Mouse (Mus musculus): ENCODE measurements around the gene Nemf. TPM values are rescaled to one million over a fixed set of nuclear protein-coding genes. Genes with fewer than 3 reads are reported as not detected.

Gene Nemf
- polyA plus RNA-seq (2014; fragmentation: Nextera tagmentation; extraction: Ambion mirVana): 79.3 and 84.8 TPM in 2 replicates

- TF ChIP-seq CTCF (IDR thresholded peaks at IDR 0.05; ENCODE audit: low read depth): no peak
- Histone ChIP-seq H3K27ac (ENCODE audit: low read depth) (peak within 1 kb of the TSS; percentile 69), H3K9me3 (ENCODE audit: low read depth, low read length) (no peaks in the 10 kb centered on the region), H3K4me3 (ENCODE audit: low read depth, low read length) (peak within 1 kb of the TSS; percentile 88), H3K4me2 (peak within 1 kb of the TSS; percentile 78), H3K4me1 (ENCODE audit: insufficient read depth) (0 out of 2 replicates have a peak, but pooled peaks cover 3% of the 10 kb centered on the region), H3K27me3 (ENCODE audit: insufficient read depth, low read length) (no peaks in the 10 kb centered on the region), H3K36me3 (ENCODE audit: insufficient read depth) (peaks cover 31% of the 10 kb centered on the region), H3K9ac (peak within 1 kb of the TSS; percentile 87)
- under 1% methylated on average over 47 of the region's 50 CpGs for WGBS
- ATAC-seq (ENCODE audit: insufficient read depth) (peak; percentile 52), DNase-seq (peak; percentile 95)
Observed at GRCm38 (mm10) chr12:69356546-69357299, at the start of gene Nemf. Gene Nemf (minus strand): TSS chr12:69357165.

- no peaks in the 10 kb centered on the region for H3K27me3 ChIP-seq (ENCODE audit: insufficient read depth, low read length)
- ATAC-seq (ENCODE audit: insufficient read depth): no peak
- no peak for TF ChIP-seq CTCF (IDR thresholded peaks at IDR 0.05; ENCODE audit: low read depth)
- H3K4me1 ChIP-seq (ENCODE audit: insufficient read depth): no peaks in the 10 kb centered on the region
- H3K27ac ChIP-seq (ENCODE audit: low read depth): no peak overlapping the region
- H3K4me3 ChIP-seq (ENCODE audit: low read depth, low read length): no peak overlapping the region
- H3K9me3 ChIP-seq (ENCODE audit: low read depth, low read length): no peaks in the 10 kb centered on the region
- 87% methylated on average over 13 of the region's 13 CpGs for WGBS
- H3K36me3 ChIP-seq (ENCODE audit: insufficient read depth): no peaks in the 10 kb centered on the region
- H3K4me2 ChIP-seq: no peak overlapping the region
- DNase-seq: no peak
- H3K9ac ChIP-seq: no peak overlapping the region
Observed at GRCm38 (mm10) chr12:69402594-69403167, 45.7 kb upstream of the Nemf start.

- H3K27ac ChIP-seq (ENCODE audit: low read depth): no peak overlapping the region
- H3K4me3 ChIP-seq (ENCODE audit: low read depth, low read length): no peak overlapping the region
- H3K27me3 ChIP-seq (ENCODE audit: insufficient read depth, low read length): no peaks in the 10 kb centered on the region
- DNase-seq (no peak), ATAC-seq (ENCODE audit: insufficient read depth) (no peak)
- H3K36me3 ChIP-seq (ENCODE audit: insufficient read depth): no peaks in the 10 kb centered on the region
- no peaks in the 10 kb centered on the region for H3K9me3 ChIP-seq (ENCODE audit: low read depth, low read length)
- no peak overlapping the region for H3K4me2 ChIP-seq
- H3K4me1 ChIP-seq (ENCODE audit: insufficient read depth): no peaks in the 10 kb centered on the region
- 40% methylated on average over 9 of the region's 9 CpGs for WGBS
- H3K9ac ChIP-seq: no peak overlapping the region
- TF ChIP-seq CTCF (IDR thresholded peaks at IDR 0.05; ENCODE audit: low read depth): no peak
Observed at GRCm38 (mm10) chr12:69402100-69402499, 45.1 kb upstream of the Nemf start.

GRCm38 (mm10) chr12:69400871-69401286, 43.9 kb upstream of the Nemf start:
- DNase-seq: peak; percentile 80
- ATAC-seq (ENCODE audit: insufficient read depth): peak; percentile 54; the same call in 1 of the 2 replicates

GRCm38 (mm10) chr12:69400367-69400766, 43.4 kb upstream of the Nemf start:
- 77% methylated on average over 4 of the region's 4 CpGs for WGBS
- no peak overlapping the region for H3K9ac ChIP-seq
- H3K4me1 ChIP-seq (ENCODE audit: insufficient read depth): no peaks in the 10 kb centered on the region
- H3K36me3 ChIP-seq (ENCODE audit: insufficient read depth): no peaks in the 10 kb centered on the region
- no peaks in the 10 kb centered on the region for H3K27me3 ChIP-seq (ENCODE audit: insufficient read depth, low read length)
- no peak for TF ChIP-seq CTCF (IDR thresholded peaks at IDR 0.05; ENCODE audit: low read depth)
- no peak overlapping the region for H3K27ac ChIP-seq (ENCODE audit: low read depth)
- H3K4me3 ChIP-seq (ENCODE audit: low read depth, low read length): no peak overlapping the region
- H3K9me3 ChIP-seq (ENCODE audit: low read depth, low read length): no peaks in the 10 kb centered on the region
- H3K4me2 ChIP-seq: no peak overlapping the region
- ATAC-seq (ENCODE audit: insufficient read depth) (no peak), DNase-seq (no peak)

More at GRCm38 (mm10) chr12:69400871-69401286, 43.9 kb upstream of the Nemf start:
- H3K4me2 ChIP-seq: no peak overlapping the region
- no peak overlapping the region for H3K9ac ChIP-seq
- H3K36me3 ChIP-seq (ENCODE audit: insufficient read depth): no peaks in the 10 kb centered on the region
- H3K27me3 ChIP-seq (ENCODE audit: insufficient read depth, low read length): no peaks in the 10 kb centered on the region
- H3K27ac ChIP-seq (ENCODE audit: low read depth): no peak overlapping the region
- H3K4me3 ChIP-seq (ENCODE audit: low read depth, low read length): no peak overlapping the region
- H3K4me1 ChIP-seq (ENCODE audit: insufficient read depth): no peaks in the 10 kb centered on the region
- TF ChIP-seq CTCF (IDR thresholded peaks at IDR 0.05; ENCODE audit: low read depth): no peak
- 22% methylated on average over 2 of the region's 2 CpGs for WGBS
- H3K9me3 ChIP-seq (ENCODE audit: low read depth, low read length): no peaks in the 10 kb centered on the region

- ATAC-seq (ENCODE audit: insufficient read depth): no peak
- 71% methylated on average over 6 of the region's 6 CpGs for WGBS
Observed at GRCm38 (mm10) chr12:69394456-69394855, 37.5 kb upstream of the Nemf start.

GRCm38 (mm10) chr12:69393076-69393475, 36.1 kb upstream of the Nemf start:
- WGBS: 75% methylated on average over 10 of the region's 10 CpGs

More at GRCm38 (mm10) chr12:69394456-69394855, 37.5 kb upstream of the Nemf start:
- Histone ChIP-seq H3K4me3 (ENCODE audit: low read depth, low read length) (no peak overlapping the region), H3K27me3 (ENCODE audit: insufficient read depth, low read length) (no peaks in the 10 kb centered on the region), H3K4me1 (ENCODE audit: insufficient read depth) (no peaks in the 10 kb centered on the region), H3K9me3 (ENCODE audit: low read depth, low read length) (no peaks in the 10 kb centered on the region), H3K27ac (ENCODE audit: low read depth) (no peak overlapping the region), H3K4me2 (no peak overlapping the region), H3K36me3 (ENCODE audit: insufficient read depth) (no peaks in the 10 kb centered on the region), H3K9ac (no peak overlapping the region)
- DNase-seq: no peak
- no peak for TF ChIP-seq CTCF (IDR thresholded peaks at IDR 0.05; ENCODE audit: low read depth)

More at GRCm38 (mm10) chr12:69393076-69393475, 36.1 kb upstream of the Nemf start:
- no peak overlapping the region for H3K27ac ChIP-seq (ENCODE audit: low read depth)
- TF ChIP-seq CTCF (IDR thresholded peaks at IDR 0.05; ENCODE audit: low read depth): no peak
- no peak for DNase-seq
- no peak for ATAC-seq (ENCODE audit: insufficient read depth)
- H3K36me3 ChIP-seq (ENCODE audit: insufficient read depth): no peaks in the 10 kb centered on the region
- no peaks in the 10 kb centered on the region for H3K4me1 ChIP-seq (ENCODE audit: insufficient read depth)
- H3K9me3 ChIP-seq (ENCODE audit: low read depth, low read length): no peaks in the 10 kb centered on the region
- no peak overlapping the region for H3K4me2 ChIP-seq
- H3K27me3 ChIP-seq (ENCODE audit: insufficient read depth, low read length): no peaks in the 10 kb centered on the region
- no peak overlapping the region for H3K9ac ChIP-seq
- no peak overlapping the region for H3K4me3 ChIP-seq (ENCODE audit: low read depth, low read length)

All from lung, embryonic 14.5 days (tissue).